Mouse (Mus musculus): ENCODE measurements around the gene Fmo6. TPM values are rescaled to one million over a fixed set of nuclear protein-coding genes. Genes with fewer than 3 reads are reported as not detected.

Gene Fmo6
- total RNA-seq (2021) (not detected), polyA plus RNA-seq (2012; rRNA removed) (not detected in 2 replicates)
- long read RNA-seq: 0 reads

GRCm38 (mm10) chr1:162937415-162937814 lies at the start of gene Fmo6:
TSS of gene Fmo6 (minus strand) at chr1:162937515.
- no peak for DNase-seq

- no peak for DNase-seq
Observed at GRCm38 (mm10) chr1:162986777-162987176, 49.5 kb upstream of the Fmo6 start.

GRCm38 (mm10) chr1:162986121-162986748 lies 48.9 kb upstream of the Fmo6 start:
- no peak for DNase-seq

GRCm38 (mm10) chr1:162984428-162984827 lies 47.1 kb upstream of the Fmo6 start, which contains the start of gene Fmo3:
TSS of gene Fmo3 (minus strand) at chr1:162984528.
- DNase-seq: no peak

GRCm38 (mm10) chr1:162963556-162963955 lies 26.2 kb upstream of the Fmo6 start:
- no peak for DNase-seq

- no peak for DNase-seq
Observed at GRCm38 (mm10) chr1:162957422-162957821, 20.1 kb upstream of the Fmo6 start.

GRCm38 (mm10) chr1:162953079-162953478 lies 15.8 kb upstream of the Fmo6 start:
- DNase-seq: no peak

- no peak for DNase-seq
Observed at GRCm38 (mm10) chr1:162949763-162950162, 12.4 kb upstream of the Fmo6 start.

GRCm38 (mm10) chr1:162947934-162948333 lies 10.6 kb upstream of the Fmo6 start:
- DNase-seq: no peak

- DNase-seq: no peak
Observed at GRCm38 (mm10) chr1:162946837-162947558, 9.7 kb upstream of the Fmo6 start.

GRCm38 (mm10) chr1:162943700-162944099 lies 6.4 kb upstream of the Fmo6 start:
- no peak for DNase-seq

GRCm38 (mm10) chr1:162938696-162939351 lies 1.5 kb upstream of the Fmo6 start:
- DNase-seq: peak; percentile 40

GRCm38 (mm10) chr1:162937970-162938695 lies 818 bp upstream of the Fmo6 start:
- DNase-seq: no peak

GRCm38 (mm10) chr1:162934374-162935012 lies 2.8 kb downstream of the Fmo6 start:
- DNase-seq: no peak

GRCm38 (mm10) chr1:162932386-162932785 lies 4.9 kb downstream of the Fmo6 start:
- DNase-seq: no peak

GRCm38 (mm10) chr1:162931880-162932279 lies 5.4 kb downstream of the Fmo6 start:
- no peak for DNase-seq

- DNase-seq: no peak
Observed at GRCm38 (mm10) chr1:162931310-162931875, 5.9 kb downstream of the Fmo6 start.

- no peak for DNase-seq
Observed at GRCm38 (mm10) chr1:162930631-162931030, 6.7 kb downstream of the Fmo6 start.

- no peak for DNase-seq
Observed at GRCm38 (mm10) chr1:162929146-162929545, 8.2 kb downstream of the Fmo6 start.

GRCm38 (mm10) chr1:162925121-162925520 lies 12.2 kb downstream of the Fmo6 start:
- DNase-seq: no peak

GRCm38 (mm10) chr1:162916661-162917060 lies 20.7 kb downstream of the Fmo6 start:
- no peak for DNase-seq
